Mouse (Mus musculus) heart, postnatal 10 days (tissue): ENCODE measurements around the gene Trim54. TPM values are rescaled to one million over a fixed set of nuclear protein-coding genes. Genes with fewer than 3 reads are reported as not detected.

Experiments
- DNase-seq, 2 experiments: peaks; one replicate each; pipeline ENCODE4 v3.0.0; 2021
- intact Hi-C: fragments of 180-260 bp; cut with DNase I; formaldehyde crosslinking; loops from one replicate; pipeline ENCODE4 v1.15.1; 2025
- total RNA-seq, 2 experiments: library from RNA; stranded (reverse); gene quantifications; 2 replicates each; pipeline ENCODE4 v1.2.3; 2021

Gene Trim54
- total RNA-seq = 10 to 100 TPM; 67.3 to 78.0 TPM

DNA sequence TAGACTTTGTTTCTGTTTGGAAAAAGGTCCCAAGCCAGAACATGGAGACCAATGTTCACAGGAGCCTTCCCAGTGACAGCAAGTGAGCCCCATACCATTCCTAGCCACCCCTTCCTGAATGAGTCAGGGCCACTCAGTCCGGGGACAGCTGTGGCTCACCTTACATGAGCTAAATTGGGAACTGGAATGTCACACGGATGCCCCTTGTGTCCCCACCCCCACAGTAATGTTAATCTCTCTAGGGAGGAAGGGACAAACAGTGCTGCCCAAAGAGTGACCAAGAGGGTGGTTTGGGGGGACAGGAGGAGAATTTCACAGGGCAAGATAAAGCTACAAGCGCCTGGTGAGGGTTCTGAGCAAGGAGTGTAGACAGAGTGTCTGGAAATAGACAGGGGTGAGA lies at the start of gene Trim54:
TSS of gene Trim54 (plus strand) at position 359 of the 400 bp plus-strand sequence.
- intact Hi-C loops = loop anchor here (10.0 kb wide), 1 partner anchor 312 kb away; no protein-coding TSS in a partner anchor
- DNase-seq = peak; percentile 57 to 69

DNA sequence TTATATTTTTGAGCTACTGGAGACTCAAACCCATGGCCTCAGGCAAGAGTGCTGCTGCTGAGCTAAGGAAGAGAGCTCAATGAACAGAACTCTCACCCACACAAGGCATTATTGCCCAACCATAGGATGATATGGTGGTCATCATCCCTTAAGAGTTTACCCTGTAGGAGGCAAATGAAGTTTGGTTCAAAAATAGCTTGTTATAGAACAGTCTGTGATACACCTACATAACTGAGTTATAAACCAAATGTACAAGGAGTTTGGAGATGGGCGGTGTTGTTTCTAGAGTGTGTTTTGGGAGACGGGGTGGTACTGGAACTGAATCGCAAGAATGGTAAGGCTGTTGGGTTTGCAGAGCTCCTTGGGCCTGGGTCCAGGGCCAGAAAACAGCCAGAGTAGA lies 46.7 kb upstream of the Trim54 start:
- no peak for DNase-seq
- intact Hi-C loops = no loop called here

DNA sequence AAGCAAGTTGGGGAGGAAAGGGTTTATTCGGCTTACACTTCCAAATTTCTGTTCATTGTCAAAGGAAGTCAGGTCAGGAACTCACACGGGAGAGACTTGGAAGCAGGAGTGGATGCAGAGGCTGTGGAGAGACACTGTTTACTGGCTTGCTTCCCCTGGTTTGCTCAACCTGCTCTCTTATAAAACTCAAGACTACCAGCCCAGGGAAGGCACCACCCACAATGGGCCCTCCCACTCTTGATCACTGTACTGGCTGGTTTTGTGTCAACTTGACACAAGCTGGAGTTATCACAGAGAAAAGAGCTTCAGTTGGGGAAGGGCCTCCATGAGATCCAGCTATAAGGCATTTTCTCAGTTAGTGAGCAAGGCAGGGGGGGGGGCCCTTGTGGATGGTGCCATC lies 45.5 kb upstream of the Trim54 start:
- intact Hi-C loops = no loop called here
- no peak for DNase-seq

DNA sequence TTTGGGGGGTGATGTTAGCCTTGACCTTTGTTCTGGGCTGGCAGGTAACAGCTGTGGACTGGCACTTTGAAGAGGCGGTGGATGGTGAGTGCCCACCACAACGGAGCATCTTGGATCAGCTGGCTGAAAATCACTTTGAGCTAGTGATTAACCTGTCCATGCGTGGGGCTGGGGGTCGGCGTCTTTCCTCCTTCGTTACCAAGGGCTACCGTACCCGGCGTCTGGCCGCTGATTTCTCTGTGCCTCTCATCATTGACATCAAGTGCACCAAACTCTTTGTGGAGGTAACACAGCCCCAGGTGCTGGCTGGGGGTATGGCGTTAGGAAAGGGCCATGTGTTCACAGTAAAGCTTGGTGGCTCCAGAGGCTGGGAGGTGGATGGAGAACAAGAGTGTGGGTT lies 44.7 kb upstream of the Trim54 start:
- no peak for DNase-seq
- intact Hi-C loops = no loop called here

DNA sequence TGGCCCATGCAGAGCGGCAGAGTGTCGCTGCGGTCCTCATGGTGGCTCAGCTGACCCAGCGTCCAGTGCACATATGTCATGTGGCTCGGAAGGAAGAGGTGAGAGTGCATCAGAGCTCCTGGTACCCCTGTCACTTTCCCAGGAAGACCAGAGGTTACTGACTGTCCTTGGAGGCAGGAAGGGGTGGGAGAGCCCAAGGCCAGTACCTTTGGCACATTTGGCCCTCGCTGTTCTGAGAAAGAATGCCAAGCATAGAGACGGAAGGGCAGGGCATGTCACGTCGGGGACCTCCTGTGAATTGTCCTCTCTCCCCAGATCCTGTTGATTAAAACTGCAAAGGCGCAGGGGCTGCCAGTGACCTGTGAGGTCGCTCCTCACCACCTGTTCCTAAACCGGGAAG lies 43.3 kb upstream of the Trim54 start:
- DNase-seq = peak in 1 of 2 experiments; percentile 23
- intact Hi-C loops = no loop called here

DNA sequence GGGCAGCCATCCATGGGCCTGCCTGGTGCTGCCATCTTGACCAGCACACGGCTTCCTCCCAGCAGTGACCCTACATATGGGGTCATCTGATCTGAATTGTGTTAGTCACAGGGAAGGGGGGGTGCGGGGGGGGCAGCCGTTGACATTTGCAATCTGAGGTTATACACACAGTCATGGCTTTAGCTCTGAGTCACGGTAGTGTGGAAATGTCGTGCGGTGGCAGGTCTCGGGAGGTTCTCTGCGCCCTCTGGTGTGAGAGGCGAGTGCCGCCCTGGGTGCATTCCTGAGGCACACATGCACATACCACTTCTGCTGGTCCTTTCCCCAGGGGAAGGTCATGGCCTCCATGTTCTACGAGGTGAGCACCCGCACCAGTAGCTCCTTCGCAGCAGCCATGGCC lies 40.2 kb upstream of the Trim54 start:
- intact Hi-C loops = no loop called here
- no peak for DNase-seq

DNA sequence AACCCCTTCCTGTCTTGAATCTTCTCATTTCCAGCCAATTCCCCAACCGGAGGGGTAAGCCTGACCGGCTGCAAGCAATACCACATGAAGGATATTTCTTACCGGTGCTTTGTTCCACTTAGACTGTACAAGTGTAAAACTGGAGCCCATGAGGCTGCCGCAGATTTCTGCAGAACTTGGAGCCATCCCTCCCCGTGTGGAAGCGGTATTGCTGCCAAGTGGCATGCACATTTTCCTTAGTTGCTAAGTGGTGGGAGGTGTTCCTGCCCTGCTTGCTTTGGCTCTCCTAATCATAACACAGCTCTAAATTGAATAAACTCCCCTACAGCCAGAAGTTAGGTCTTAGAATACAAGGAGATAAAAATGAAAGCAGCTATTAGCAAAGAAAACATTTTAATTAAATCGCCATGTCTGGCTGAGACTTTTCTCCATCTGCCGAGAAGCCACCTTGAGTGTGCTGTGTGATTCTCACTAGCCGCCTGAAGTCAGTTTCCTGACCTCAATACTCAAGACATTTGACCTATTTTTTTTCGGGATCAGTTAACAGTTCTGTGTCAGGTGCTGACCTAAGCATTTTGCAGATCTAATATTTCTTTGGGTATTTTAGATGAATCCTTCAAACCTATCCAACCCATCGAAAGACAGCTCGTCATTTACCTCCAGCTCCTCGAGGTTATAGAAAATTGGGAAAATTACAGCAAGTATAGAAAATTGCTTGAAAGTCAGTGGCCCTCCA lies 36.3 kb upstream of the Trim54 start:
- intact Hi-C loops = no loop called here
- peak; percentile 20 to 23 for DNase-seq

DNA sequence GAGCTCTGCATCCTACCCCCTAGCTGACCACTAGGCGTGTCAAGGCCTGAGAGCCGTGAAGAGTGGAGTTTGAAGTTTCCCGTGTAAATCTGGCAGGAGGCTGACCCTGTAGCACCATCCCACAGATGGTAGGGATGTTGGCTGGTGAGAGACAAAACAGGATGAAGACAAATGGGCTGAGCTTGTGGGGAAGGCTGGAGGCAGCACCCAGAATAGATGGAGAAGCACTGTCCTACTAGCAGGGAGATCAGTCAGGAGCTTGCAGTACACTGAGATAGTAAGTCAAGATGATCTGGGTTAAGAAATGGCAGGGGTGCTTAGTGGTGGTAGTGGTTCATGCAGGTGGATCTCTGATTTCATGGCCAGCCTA lies 35.7 kb upstream of the Trim54 start:
- no peak for DNase-seq
- intact Hi-C loops = no loop called here

DNA sequence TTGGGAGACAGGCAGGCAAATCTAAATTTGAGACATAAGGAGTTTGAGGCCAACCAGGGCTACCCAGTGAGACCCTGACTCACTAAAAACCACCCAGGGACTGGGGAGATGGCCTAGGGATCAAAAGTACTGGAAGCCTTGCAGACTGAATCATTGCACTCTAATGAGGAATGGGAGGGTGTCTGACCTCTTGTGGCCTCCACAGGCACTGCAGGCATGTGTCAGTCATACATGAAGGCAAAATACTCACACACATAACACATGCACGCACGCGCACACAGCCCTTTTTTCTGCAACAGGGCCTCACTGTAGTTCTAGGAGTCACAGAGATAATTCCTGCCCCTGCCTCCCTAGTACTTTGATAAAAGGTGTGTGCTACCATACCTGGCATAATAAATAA lies 35.1 kb upstream of the Trim54 start:
- peak; percentile 47 to 72 for DNase-seq

DNA sequence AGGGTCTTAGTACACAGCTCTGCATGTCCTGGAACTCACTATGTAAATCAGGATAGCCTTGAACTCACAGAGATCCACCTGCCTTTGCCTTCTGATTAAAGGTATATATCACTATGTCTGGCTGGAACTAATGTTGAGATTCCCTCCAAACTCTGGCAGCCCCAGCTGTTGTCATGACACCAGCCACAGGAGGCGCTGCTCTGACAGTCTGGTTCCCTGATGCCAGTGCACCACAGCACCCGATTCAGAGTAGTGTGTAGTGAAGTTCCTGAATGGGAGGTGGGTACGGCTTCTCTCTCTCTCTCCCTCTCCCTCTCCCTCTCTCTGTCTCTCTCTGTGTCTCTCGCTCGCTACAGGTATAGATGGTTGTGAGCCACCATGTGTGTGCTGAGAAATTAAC lies 34.2 kb upstream of the Trim54 start:
- intact Hi-C loops = no loop called here

More for the DNA sequence above, 35.1 kb upstream of the Trim54 start:
- intact Hi-C loops = no loop called here

DNA sequence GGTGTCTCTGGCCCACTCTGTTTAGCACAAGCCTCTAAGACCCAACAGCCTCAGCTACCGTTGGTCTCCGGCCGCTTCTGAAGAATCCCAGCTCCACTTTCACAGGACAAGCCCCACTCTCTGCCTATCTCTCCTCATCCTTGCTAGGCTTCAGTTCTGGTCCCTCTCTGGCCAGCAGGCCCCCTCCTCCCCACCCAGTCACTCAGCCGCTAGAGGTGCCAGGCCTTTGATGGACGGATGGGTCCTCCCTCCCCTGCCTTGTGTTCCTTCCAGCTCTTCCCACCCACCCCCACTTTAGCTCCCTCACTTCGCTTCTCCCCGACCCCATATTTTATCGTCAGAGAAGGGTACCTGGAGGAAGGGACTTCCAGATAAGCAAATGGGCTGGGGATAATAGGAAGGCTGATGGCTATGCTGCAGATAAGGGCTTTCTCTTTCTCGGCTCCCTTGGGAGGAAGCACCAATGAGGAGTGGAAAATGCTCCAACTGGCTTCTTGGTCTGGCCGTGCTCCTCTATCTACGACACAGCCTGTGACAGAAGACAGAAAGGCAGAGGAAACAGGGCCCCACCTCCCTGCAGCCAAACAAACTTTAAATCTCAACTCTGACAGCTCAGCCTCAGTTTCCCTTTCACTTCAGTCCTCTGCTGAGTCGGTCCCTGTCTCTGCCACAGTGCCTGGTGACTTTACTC lies 33.4 kb upstream of the Trim54 start:
- peak; percentile 59 to 60 for DNase-seq
- intact Hi-C loops = no loop called here

More for the DNA sequence above, 34.2 kb upstream of the Trim54 start:
- DNase-seq = peak; percentile 64 to 85

DNA sequence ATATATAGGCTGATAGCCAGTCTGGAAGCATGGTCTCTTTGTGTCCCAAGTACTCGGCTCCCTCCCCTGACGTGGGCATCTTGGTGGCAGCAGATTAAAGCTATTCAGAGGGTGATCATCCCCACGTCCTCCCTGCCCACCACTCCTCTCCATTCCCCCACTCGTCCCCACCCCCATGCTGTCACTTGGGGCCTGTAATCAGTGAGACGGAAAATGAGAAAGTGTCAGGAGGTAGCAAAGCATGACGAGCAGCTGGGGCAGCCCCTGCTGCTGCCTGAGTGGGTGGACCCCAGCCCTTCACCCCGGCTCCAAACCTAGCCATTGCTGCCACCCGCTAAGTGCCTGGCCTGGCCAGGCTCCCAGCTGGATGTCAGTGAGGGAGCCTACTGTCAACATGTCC lies 32.6 kb upstream of the Trim54 start:
- DNase-seq = no peak
- intact Hi-C loops = no loop called here

DNA sequence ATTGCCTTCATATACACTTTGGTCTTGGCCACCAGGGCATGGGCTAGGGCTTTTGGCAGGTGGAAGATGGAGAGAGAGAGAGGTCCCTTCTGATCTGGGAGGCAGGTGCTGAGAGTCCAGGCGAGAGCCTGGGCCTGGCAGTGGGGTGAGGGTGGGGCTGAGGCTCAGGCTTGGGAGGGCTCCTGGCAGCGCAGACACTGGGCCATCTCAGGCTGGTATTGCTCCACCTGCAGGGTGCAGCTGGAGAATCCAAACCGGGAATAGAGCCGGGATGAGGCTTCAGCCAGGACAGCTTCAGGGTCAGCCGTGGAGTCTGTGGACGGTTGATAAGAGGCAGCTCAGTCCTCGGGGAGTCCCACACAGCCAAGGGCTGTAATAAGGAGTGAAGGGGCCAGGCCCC lies 29.9 kb upstream of the Trim54 start:
- no peak for DNase-seq
- intact Hi-C loops = no loop called here

DNA sequence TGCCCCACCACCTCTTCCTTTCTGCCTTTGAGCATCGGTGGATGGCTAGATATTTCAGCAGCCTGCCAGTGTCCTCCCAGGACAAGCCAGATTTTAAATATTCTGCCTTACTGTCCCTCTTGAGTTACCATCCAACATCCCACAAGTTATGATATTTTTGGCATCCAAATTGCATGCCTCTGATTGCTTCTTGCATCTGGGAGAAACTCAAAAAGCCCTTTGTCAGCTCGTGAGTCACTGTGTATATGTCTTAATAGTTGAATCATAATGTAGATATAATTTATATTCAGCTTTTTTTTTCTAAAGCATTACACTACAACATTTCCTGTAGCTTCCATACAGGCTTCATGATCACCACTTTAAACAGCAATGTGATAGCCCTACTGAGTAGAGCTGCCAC lies 29.4 kb upstream of the Trim54 start:
- no peak for DNase-seq
- intact Hi-C loops = no loop called here

DNA sequence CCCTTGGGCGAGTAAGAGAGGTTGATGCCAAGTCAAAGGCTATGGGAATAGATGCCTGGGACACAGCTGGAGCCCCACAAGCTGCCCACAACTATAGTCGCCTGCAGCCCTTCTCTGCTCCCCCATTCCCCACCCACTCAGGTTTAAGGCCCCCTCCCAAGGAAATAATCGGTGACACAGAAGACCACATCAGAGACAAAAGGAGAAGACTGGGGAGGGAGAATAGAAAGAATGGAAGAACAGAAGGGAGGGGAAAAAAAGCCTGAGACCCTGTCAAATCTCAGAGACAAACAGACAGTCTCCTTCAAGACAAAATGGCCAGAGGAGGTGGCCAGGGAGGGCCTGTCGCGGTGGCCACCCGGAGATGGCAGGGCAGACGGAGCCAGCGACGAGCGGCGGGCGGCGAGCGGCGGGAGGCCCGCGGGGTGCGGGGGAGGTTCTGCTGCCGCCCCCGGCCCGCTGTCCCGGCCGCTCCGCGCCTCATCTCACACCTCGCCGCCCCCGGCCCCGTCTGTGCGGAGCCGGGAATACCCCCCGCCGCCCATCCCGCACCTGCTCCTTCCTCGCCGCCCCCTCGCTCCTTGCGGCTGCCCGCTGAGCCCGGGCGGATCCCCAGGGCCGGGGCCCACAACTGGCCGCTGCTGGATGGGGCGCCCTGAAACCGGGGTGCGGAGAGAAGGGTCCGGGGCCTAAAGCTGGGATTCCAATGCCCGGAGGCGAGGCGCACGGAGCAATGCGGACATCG lies 24.1 kb upstream of the Trim54 start:
- intact Hi-C loops = no loop called here
- no peak for DNase-seq

DNA sequence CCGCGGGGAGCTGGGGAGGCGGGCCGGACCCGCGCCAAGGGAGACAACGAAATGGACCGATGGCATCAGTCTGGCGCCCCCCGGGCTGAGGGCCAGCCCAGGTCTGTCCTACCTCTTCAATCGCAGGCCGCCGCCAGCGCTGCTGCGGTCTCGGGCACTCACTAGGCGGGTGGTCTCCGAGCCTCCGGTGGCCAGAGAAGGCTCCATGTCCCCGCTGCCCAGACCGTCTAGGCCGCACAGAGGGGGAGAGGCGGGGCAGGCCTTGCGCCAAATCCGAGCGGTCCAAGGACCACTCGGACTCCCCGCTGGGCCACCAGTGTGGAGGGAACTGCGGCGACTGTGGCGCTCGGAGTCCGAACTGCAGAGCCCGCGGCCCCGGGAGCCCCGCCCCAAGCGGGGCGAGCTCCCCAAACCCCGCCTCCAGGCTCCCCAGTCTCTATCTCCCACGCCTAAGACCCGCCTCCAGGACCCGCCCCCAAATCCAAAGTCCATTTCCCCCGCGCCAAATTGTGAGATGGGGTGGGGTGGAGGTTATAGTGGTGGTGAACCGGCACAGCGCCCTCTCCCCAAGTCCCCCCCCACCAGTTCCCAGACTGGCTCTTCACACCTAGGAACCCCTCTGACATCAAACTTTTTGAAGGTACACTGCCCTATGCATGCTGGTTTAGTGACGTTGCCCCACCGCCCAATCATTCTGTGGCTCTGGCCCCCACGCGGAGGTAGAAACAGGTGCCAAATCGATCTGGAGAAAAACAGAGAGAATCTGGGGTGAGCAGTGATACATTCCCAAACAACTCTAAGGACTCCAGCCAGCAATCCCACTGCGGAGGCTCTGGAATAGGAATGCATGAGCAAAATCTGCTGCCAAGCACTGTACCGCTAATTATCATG lies 23.1 kb upstream of the Trim54 start:
- intact Hi-C loops = no loop called here
- DNase-seq = no peak

DNA sequence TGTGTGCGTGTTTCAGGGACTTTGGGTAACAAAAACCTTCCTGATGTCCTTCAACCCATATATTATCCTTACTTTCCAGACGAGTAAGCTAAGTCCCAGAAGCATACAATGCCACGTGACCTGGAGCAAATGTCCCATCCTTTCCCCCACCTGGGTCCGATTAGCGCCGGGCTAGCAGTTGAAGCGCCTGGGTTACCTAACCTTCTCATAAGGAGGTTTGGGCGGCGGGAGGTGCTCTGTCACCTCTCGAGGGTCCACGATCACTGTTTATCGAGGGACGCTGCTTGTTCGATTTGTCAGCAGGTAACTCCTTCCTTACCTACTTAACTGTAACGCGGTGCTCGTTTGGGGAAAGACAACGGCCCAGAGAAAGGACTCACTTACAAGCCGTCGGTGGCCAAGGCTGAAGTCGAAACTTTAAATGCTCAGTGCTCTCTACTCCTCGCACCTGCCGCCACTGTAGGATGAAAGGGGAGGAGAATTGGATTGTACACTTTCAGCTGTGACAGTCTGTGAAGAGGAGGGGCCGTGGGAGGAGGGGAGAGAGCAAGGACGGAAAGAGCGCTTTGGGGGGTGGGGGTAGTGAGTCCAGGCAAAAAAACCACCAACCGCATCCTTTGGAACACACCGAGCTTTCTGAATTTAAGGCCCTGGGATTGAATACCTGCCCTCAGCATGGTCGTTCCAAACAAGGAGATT lies 22.3 kb upstream of the Trim54 start:
- intact Hi-C loops = no loop called here
- no peak for DNase-seq

DNA sequence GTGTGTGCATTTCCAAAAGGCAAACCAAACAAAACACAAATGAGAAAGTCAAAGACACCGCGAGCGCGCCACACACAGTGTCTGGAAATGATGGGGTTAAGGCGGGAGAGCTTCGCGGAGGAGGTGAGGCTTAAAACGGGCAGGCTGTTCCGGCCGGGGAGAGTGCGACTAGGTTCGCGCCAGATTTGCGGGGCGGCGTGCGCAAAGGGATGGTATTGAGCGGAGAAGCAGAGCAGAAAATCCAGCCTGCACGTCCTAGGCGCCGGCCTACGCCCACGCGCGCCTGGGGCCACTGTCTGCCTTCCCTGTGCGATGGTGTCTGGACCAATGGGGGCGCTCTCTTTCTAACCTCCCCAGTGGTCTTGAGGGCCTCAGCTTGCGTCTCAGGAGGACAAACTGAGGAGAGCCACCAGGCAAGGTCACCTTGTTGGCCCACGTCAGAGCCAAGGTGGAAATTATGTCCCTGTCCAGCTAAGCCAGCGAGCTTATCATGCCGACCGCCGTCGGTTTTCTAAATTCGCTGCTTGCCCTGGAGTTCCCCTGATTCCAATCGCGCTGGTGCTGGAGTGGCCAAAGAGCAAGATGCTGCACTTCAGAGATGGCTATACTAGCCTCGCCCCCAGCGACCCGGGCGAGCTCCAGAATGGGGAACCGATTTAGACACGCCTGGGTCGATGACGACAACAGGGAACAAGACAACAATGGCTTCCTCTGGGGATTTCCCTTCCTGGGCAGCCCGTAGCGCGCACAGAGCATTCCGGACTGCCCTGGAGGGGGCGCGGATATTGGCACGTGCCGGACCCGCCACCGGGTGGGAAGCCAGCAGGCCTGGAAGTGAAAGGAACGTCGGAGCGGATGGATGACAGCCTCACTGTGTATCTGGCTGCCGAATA lies 21.5 kb upstream of the Trim54 start:
- DNase-seq = peak; percentile 68 to 75
- intact Hi-C loops = no loop called here
